Mouse (Mus musculus) lung, postnatal 14 days (tissue): ENCODE data around the gene Arhgap10.

Source experiments
- DNase-seq: peaks from one replicate; pipeline ENCODE4 v3.0.0; 2021

Arhgap10 gene

DNA sequence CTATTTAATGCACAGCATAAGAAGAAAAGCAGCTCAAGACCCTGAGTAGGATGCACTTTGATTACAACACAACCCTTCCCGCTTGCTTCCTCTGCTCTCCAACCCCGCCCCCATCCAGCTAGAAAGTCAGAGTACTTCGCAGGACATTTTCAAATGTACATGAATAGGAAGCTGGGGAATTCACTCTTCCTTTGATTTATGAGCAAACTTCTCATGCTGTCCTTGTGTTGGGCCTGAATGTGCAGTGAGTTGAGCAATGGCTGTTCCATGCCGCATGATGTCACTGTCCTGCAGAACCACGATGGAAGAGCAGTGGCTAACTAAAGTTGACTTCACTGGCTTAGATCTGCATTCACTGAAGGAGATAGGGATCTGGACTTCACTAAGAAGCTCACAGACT, 242.2 kb downstream of the Arhgap10 start:
- no peak for DNase-seq

GRCm38 (mm10) chr8:77272136-77272535, 245.6 kb downstream of the Arhgap10 start:
- no peak for DNase-seq

- DNase-seq, result peak; percentile 8
These were observed 249.8 kb downstream of the Arhgap10 start for GRCm38 (mm10) chr8:77267941-77268405.

DNA sequence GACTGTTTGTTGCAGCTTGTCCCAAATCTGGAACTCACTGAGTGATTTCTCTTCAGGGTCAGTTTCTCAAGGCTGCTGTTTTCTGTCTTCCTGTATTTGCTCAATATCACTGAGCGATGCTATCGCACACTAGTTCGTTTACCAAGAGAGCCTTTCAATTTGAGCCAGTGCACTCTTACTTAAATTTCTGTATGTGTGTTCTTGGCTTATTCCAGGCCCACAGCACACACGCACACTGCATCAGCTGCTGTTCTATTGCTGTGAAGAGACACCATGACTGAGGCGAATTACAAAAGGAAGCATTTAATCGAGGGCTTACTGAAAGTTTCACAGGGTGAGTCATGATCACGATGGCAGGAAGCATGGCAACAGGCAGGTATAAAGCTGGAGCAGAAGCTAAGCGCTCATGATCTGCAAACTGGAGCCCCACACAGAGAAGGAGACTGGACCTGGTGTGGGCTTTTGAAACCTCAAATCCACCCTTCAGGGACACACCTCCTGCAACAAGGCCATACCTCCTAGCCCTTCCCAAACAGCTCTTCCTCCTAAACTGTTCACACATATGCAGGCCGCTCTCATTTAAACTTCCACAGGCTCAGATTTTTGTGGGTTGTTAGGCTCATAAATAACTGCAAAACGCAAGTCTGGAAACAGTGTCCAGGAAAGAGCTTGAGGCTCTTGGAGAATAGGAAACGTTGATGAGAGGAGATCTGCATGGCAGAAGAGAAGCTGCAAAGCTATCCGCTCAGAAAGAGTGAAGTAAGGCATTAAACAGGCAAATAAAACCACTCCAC, 255.3 kb downstream of the Arhgap10 start:
- no peak for DNase-seq

DNA sequence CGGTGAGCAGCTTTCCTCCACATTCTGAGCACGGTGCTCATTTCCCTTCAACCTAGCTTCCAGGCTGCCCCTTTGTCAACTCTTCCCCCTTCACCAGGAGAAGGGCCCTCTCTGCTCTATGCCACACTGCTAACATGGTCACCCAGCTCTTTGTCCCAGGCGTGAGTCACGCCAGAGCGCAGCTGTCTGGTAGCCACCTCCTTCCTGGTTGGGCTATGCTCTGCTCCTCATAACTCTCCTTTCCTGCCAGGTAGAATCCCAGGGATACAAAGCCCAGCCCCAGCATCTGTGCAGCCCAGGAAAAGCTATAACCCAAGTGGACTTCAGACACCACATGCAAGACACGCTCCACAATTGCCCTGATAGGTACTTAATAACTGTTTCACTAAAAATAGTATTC, 256.5 kb downstream of the Arhgap10 start:
- DNase-seq, result no peak

DNA sequence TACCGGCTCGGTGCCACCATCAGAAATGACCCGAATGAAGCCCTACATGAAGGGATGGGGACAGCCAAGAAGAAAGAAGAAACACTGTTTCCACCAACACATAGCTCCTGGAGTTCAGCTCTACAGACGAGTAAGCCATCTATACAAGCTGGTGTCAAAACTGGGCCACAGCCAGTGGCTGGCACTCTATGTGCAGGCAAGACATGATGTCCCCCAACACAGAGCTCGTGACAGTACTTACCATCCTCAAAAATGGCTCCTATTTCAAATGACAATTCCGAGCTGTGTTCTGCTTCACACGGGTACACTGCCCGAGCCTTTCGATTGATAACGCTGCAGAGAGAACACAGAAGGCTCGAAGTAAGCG, 260.7 kb downstream of the Arhgap10 start:
- no peak for DNase-seq

DNA sequence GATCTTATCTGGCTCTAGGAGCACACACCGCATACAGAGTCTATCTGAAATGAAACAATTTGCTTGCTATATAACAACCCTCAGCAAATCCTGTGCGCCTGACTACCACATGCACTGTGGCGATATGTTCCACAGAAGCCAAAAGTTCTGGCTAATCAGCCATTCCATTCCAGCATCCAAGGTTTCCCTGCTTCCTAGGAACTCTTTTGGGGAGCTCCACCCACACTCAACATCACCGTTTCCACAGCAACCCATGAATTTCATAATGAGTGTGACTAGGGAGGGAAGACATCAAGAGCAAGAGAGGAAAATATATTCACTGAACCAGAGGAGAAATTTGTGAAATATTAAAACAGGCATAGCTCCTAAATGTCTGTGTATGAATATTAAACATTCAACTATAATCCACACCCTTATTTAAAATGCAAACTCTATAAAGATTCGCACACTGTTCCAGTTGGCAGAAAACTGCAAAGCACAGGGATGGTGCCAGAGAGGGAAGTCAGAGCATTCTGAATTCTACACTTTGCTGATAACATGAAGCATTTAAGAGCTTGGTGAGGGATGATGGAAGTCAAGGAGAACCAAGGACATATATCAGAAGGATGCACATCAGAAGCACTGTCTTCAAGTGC, 261.2 kb downstream of the Arhgap10 start:
- no peak for DNase-seq

DNA sequence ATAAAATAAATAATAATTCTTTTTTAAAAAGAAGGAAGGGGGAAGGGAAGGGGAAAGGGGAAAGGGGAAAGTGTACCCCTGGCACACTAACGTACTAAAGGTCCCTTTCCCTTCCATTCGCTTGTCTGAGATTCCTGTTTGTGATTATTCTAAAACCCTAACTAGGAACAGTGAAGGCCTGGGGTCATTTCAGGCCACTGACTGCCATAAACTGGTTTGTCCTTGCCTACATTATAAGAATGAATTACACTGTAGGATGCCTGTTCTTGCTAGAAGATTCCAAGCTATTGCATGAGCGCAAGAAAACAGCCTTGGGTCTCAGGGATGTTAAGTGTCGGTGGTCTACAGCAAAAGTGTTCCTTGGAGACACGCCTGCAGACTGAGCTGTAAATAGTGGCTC, 263.3 kb downstream of the Arhgap10 start:
- no peak for DNase-seq

DNA sequence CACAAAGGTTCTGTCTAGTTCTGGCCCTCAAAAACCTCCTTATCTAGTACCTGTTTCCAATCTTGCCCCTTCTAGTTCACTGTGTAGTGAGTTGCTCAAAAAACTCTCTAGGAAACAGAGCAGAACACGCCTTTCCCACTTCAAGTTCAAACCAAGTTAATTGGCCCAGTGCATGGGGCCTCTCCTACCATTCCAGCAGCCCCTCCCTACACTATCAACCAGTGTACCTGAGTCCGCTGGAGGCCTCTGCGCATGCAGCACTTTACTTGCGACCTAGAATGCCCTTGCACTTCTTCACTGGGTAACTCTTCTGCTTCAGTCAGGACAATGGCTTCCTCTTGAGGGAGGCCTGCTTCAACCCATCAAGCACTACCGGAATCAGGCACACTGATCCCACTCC, 266.6 kb downstream of the Arhgap10 start:
- no peak for DNase-seq

GRCm38 (mm10) chr8:77250094-77250493, 267.7 kb downstream of the Arhgap10 start:
- no peak for DNase-seq

DNA sequence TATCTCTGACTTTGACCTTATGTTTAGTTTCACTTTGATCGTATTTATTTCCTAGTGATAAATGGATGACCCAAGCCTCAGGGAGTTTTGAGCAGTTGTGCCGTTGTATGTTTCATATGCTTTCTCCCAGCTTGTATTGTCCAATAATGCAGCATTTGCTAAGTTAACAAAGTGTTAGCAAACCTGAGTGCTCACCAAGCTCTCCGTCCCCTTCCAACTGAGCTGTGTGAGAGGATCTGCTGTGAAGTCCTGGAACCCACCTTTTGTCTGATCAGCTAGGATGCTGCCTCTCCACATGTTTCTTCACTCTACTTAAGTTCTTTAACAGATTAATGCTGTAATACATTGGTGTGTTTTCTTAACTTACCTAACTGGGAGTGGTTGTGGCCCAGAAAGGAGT, 276.4 kb downstream of the Arhgap10 start:
- no peak for DNase-seq

DNA sequence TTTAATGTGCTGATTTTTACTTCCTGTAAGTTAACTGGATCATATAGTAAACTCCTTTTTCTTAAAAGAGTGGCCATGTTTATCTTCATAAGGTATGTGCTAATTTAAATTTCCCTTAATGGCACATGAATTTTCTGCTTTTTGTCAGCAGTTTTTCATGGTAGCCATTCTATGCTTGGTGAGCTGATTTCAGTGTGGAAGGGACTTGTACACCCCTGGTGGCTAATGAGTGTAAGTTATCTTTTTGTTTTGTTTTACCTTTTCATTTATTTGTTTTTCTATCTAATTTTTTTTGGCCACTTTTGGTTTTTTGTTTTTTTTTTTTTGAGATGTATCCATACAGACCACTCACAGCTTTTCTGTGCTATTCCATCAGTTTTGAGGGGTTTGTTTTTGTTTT, 278.3 kb downstream of the Arhgap10 start:
- DNase-seq, result no peak

GRCm38 (mm10) chr8:77236701-77237100, 281.1 kb downstream of the Arhgap10 start:
- DNase-seq, result peak; percentile 31

DNA sequence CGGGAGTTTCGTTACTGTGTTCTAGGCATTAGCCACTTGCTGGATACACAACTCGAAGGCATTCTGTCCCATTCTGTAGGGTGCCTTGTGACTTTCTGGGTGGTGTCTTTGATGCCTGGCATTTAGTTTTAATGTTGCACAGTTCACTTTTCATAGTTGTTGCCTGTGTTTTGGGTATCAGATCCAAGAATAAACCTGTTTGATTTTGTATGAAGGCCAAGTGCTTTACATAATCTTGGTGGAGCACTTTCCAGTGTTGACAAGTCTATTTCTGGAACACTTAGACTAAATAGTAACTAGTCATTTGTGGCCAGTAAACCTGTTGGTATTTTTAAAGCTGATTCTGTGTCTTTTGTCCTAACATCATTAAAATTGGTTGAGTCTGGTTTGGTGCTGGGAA, 285.3 kb downstream of the Arhgap10 start:
- DNase-seq, result no peak

DNA sequence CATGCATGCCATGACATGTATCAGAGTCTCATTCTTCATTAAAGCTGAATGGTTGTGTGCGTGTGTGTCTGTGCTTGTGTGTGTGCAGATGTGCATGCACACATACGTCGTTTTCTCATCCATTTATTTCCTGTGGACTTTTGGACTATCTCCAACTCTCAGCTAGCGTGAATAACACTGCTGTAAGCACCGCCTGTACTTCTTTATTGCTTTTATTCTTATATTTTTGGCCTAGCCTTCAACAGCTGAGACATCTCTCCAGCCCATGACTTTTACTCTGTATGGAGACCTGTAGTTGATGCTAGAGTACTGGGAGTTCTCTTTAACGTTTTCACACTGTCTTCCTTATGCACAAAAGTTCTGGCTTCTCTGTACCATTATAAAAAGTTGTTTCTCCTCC, 285.9 kb downstream of the Arhgap10 start:
- no peak for DNase-seq

- DNase-seq, result no peak
These were observed 286.5 kb downstream of the Arhgap10 start for GRCm38 (mm10) chr8:77231211-77231610.

- no peak for DNase-seq
These were observed 289.1 kb downstream of the Arhgap10 start for GRCm38 (mm10) chr8:77228688-77229087.

DNA sequence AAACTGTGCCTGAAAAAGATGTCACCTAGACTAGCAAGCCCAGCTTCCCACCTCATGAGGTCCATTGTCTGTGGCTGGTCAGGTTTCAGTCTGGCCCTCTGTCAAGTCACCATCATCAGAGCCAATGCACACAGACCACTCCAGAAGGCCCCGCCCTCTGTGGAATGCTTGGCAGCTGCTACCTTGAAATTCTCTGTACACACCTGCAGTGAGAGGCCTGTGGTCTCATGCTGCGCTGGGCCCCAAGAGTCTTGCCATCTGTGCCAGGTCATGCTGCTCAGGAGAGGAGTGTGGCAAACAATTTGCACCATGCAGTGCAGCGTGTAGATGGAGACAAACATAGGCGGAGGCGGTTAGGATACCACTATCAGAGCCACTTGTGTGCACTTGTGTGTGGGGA, 290.0 kb downstream of the Arhgap10 start:
- DNase-seq, result peak; percentile 68

GRCm38 (mm10) chr8:77223123-77223522, 294.6 kb downstream of the Arhgap10 start:
- DNase-seq, result no peak

DNA sequence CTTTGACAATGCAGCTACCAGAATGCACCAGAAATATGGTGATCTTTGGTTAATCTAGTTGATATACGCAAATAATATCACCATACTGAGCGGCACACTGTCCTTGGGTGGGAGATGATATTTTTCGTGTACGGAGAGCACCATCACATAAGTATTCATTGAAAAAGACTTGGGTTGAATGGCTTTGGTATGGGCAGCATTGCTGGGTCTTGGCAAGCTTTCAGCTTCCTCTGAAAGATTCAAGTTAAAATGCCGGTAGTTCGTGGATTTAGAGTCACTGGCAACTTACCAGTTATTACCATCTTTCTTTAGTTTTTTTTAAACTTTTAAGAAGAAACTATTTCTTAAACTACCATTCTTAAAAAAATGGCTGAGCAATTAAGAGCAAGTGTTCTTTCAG, 302.6 kb downstream of the Arhgap10 start:
- DNase-seq, result no peak

- peak; percentile 57 for DNase-seq
These were observed 303.1 kb downstream of the Arhgap10 start for GRCm38 (mm10) chr8:77214665-77215064.

GRCm38 (mm10) chr8:77213893-77214464, 303.8 kb downstream of the Arhgap10 start:
- no peak for DNase-seq

GRCm38 (mm10) chr8:77209297-77209696, 308.5 kb downstream of the Arhgap10 start:
- DNase-seq, result no peak
